Mouse (Mus musculus) spleen, embryonic (tissue): ENCODE measurements around the gene Npb.

Experiments
- CTCF ChIA-PET: fragments of 350-600 bp; sonication (Branson Sonifier 250); formaldehyde crosslinking; loops from one replicate; lab custom pipeline; 2022; lab: Charles Lee

Gene Npb

DNA sequence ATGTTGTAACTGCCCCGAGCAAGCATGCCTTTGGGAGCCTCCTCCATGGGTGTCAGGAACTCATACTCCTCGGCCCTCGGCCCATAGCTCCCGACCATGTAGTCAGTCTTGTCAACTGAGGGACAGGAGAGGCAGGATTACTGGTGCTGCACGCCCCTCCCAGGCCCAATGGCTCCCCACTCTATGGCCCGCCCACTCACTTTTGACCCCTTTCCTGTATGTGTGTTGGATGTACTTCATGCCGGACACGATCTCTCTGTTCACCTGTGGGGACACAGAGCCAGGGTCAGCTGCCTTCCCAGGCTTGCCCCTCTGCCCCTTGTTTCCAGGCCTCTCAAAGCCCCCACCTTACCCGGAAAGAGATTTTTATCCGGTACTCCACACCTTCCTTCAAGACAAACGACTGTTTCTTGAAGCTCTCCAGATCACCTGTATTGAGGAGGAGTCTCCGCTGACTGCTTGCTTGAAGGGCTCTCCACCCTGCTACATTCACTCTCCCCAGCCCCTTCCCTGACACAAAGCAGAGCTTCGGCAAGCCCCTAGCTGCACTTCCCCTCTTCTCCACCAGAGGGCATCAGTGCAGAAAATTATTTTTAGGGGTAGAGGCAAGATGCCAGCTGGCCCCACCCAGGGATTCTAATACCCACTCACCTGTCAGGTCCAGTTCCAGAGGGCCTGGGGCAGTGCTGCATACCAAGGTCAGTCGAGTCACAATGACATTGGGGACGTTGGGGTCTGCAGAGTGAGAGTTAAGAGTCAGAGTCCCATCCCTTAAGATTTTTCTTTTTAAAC, 28.8 kb upstream of the Npb start:
- CTCF ChIA-PET, result interaction anchor here (0.7 to 0.8 kb wide), 3 partner anchors 11 to 77 kb away, joined by 3 to 4 read pairs (median 4); partner anchors contain the start of genes Alyref and Anapc11

DNA sequence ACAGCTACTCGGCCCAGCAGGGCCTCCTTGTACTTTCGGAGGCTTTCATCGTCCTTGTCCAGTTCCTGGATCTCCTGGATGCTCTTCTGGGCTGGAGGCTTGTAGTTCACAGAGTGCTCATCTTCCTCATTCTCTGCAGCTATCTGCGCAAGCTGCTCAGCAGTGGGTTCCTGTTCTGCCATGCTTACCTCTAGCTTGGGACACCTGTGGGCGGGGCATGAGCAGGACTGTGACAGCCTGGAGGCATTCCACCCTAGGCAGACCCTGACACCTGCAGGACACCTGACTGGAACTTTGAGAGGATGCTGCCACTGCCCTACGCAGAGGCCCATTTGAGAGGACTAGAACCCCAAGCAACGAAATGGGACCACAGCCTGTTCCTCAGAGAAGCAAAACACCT, 28.1 kb upstream of the Npb start:
- CTCF ChIA-PET, result interaction anchor here (0.7 kb wide), 1 partner anchor 18 kb away, joined by 4 read pairs; the partner anchor contains the start of genes Alyref and Anapc11

DNA sequence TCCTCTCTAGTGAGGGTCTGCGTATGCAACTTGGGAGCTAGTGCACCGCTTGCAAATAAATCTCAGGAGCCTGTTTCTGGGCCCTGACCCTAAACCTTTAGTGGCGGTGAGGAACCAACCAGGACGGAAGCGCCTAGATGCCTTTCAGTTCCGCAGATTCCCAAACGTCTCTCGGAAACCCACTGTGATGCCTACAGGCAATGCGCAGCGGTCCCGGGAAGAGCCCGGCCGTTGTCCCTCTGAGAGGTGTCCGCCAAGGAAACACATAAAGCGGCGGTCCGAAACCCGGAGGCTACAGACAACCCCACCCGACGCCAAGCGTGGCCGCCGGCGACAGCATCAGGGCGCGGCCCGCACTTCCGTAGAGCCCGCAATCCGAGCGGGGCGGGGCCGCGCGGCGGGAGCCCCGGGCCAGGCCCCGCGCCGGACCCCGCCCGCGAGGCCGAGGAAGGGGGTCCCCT, 27.4 kb upstream of the Npb start:
- CTCF ChIA-PET, result no interaction called here

DNA sequence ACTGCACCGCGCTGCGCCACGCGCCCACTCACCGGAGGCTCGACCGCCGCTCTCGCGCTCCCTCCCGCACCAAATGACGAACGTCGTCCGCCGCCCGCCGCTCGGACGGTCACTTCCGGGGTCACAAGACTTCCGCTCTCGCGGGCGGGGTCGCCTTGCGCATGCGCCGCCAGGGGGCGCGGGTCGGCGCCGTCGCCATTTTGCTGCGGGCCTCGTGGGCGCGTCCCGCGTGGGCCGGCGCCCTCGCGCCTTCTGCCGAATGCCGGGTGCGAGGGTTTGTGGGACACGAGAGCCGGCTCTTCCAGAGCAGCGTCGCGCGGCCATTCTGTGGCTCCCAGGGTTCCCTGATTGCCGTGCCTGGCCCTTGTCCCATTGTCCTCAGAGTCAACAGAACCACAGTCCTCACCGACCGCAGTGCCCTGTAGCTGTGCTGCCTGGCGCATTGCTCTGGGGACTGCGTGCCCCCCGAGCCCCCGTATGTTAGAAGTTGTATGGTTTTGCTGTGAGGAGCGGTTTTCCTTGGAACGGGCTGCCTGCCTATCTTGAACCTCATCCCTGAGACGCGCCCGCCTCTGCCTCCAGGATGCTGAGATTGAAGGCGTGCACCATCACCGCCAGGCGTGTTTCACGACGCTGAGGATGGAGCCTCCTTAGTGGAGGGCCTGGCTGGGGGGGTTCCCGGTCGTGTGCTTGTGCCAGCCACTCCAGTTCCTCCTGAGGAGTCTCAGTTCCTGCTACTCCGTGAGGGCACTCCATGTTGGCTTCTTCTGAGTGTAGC, 26.6 kb upstream of the Npb start, which contains the start of gene Arhgdia:
TSS of gene Arhgdia (minus strand) at position 135 of the 778 bp plus-strand sequence.
- CTCF ChIA-PET, result interaction anchor here (0.6 to 1.5 kb wide), 4 partner anchors 15 to 92 kb away, joined by 3 to 6 read pairs (median 4); no protein-coding TSS in a partner anchor

DNA sequence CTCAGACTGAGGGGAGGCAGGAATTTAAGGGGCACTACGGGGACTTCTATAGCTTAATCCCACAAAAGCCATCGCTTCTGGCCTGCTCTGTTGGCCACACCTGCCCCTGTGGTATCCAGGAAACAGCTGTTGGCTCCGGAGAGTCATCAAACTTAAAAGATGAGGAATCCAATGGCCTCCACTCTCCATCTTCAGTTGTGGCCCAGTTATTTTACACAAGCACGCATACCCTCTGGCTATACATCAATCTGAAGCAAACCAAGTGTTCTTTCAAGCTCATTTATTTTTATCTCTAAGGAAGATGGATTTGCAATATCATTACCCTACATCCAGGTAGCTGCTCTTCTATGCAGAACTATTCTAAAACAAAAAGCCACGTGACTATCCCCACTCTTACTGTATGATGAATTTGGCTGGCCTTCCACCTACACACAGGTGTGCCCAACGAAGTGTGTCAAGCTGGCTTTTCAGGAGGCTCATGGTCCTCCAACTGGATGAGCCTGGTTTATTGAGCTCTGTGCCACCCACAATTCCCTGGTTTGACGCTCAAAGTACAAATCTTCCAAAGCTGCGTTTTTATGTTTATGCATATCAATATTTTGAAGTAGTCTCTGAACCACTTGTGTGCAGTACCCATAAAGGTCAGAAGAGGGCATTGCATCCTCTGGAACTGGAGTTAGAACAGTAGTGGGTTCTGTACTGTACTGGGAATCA, 25.9 kb upstream of the Npb start:
- CTCF ChIA-PET, result interaction anchor here (0.5 to 1.5 kb wide), 5 partner anchors 8 to 93 kb away, joined by 3 to 6 read pairs (median 4); no protein-coding TSS in a partner anchor

DNA sequence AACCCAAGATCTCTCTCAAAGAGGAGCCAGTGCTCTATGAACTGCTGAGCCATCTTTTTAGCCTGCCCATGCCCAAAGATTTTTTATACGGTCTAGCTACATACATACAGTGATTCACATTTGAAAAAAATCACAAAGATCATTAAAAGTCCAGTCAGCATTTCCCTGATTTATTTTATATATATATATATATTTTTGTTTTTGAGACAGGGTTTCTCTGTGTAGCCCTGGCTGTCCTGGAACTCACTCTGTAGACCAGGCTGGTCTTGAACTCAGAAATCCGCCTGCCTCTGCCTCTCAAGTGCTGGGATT, 25.3 kb upstream of the Npb start:
- CTCF ChIA-PET, result interaction anchor here (0.5 to 1.5 kb wide), 2 partner anchors 9 to 93 kb away, joined by 3 to 4 read pairs; no protein-coding TSS in a partner anchor

DNA sequence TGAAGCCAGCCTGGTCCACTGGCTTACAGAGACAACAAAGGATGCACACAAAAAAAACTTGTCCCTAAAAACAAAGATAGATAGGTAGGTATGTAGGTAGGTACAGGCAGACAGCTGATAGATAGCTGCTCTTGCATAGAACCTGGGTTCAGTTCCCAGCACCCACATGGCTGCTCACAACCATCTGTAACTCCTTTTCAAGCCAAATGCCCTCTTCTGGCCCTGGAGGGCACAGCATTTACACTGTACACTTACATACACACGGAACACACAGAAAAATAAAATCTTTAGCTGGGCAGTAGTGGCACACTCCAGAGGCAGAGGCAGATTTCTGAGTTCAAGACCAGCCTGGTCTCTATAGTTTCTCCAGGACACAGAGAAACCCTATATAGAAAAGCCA, 24.3 kb upstream of the Npb start:
- CTCF ChIA-PET, result no interaction called here

DNA sequence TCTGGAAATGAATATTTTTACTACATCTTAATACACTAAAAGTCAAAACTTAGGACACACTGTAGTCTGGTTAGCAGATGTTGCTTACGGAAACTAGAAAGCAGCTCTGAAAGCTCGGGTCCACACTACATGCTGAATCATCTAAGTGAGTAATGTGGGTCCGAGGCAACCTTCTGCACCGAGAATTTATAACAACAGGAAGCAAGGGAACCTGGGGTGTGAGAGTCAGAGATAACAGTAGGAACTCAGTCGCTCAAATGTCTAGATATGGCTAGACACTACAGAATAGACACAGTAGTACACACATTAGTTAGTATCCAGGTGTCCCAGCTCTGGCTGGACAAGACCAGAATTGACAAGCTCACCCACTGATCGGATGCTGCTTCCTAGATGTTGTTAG, 19.7 kb upstream of the Npb start:
- CTCF ChIA-PET, result no interaction called here

DNA sequence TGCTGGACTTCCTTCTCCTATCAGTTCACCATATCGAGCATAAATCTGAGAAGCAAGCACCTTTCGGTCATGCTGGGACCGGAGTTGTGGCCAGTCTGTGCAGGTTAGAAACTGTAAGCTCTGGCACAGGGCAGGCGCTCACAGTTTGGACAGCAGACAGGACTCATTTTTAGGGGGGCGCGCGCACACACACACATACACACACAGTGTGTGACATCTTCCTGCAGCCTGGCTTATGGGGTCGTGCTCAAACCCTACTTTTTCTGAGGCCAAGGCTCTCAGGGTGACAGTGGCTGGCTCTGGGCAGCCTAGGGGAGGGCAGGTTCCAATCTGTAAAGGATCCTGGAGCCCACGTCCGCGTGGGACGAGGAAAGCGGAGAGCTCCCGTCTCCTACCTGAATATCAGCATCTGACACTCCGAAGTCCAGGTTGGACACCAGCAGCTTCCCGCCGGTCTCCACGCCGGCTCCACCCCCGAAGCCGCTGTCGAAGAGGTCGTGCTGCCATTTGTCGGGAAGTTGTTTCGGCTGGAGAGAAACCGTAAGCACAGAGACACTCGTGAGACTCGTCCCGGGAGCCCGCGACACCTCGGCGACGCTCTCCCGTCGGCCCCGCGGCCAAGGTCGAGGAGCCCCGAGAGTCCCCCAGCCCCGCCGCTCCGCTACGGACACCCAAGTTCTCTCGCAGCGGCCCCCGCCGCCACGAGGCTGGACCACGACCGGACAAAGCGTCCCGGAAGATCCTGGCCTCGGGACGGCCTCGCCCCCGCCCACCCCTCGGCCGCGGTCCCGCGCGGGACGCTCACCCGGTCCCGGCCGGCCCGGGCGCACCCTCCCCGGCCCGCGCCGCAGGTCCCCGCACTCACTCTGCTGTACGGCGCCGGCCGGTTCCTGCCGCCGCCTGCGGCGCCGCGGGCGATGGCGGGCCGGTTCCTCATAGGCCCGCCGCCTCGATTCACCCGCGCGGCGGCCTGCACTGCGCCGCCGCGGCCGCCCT, 10.7 kb upstream of the Npb start:
- CTCF ChIA-PET, result interaction anchor here (0.7 to 1.3 kb wide), 4 partner anchors 11 to 36 kb away, joined by 3 to 6 read pairs (median 4); no protein-coding TSS in a partner anchor

DNA sequence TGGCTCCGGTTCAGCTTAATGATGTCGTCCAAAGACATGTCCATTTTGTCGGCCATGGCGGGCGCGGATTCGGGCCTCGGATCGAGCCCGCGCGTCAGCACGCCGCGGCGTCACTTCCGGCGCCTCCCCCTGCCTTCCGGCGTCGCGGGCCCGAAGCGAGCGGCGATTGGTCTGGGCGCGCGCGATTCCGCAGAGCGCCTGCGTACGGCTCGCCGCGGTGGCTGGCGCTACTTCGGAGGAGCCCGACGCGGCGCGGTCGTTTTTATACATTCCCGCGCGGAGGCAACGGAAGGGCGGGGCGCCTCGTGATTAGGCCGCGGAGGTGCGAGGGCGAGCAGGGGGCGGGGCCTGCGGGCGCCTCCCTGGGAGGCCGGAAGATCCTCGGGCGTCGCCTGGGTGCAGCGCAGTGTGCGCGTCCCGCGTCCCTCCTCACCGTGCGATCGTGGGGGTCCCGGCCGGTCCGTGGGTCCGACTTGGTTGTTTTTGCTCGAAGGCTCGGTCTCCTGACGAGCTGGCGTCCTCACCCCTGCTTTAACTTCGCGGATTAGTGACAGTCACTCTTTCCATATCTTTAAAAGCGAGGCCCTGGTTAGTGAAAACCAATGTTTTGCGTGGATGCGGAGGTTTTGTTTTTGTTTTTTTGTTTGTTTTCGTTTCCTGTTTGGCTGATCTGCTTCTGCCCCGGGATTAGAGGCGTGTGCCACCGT, 9.8 kb upstream of the Npb start, which contains the start of the genes Alyref and Anapc11:
TSS of gene Alyref (minus strand) at position 83 of the 707 bp plus-strand sequence.
TSS of gene Anapc11 (plus strand) at position 139 of the 707 bp plus-strand sequence.
- CTCF ChIA-PET, result interaction anchor here (0.7 to 1.1 kb wide), 2 partner anchors 19 to 35 kb away, joined by 3 to 4 read pairs; no protein-coding TSS in a partner anchor

DNA sequence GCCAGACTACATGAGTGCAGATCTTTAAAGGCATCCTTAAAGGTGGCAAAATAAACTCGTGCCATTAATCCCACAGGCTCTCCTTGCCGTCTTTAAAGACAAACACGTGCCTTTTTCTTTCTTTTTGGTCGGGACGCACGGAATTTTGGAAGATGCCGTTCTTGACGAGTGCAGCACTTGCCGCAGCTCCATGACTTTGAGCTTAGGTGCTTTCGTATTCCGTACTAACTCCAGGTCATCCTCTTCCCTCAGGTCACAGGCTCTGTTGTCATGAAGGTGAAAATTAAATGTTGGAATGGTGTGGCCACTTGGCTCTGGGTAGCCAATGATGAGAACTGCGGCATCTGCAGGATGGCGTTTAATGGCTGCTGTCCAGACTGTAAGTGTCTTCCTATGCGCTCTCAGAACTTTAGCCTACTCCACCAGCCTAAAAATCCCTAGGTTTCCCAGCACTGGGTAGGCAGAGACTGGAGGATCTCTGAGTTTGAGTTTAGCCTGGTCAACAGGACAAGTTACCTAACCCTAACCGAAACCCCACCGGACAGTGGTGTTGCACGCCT, 9.2 kb upstream of the Npb start:
- CTCF ChIA-PET, result interaction anchor here (1.1 kb wide), 1 partner anchor 19 kb away, joined by 4 read pairs; no protein-coding TSS in a partner anchor

DNA sequence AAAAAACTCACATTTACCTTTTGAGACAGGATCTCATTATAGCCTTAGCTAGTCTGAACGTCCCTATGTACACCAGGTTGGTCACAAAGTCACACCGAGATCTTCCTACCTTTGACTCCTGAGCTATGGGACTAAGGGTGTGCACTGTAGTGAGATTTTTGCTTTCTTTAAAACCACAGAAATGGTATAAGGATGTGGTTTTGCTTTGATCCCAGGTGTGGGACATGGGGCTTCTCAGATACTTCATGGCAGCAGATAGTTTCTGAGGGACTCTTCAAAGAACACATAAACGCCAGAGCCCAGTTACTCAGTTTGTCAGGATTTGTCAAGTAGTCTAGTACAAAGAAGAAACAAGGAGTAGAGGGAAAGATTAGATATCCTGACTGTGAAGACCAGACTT, 7.6 kb upstream of the Npb start:
- CTCF ChIA-PET, result no interaction called here

DNA sequence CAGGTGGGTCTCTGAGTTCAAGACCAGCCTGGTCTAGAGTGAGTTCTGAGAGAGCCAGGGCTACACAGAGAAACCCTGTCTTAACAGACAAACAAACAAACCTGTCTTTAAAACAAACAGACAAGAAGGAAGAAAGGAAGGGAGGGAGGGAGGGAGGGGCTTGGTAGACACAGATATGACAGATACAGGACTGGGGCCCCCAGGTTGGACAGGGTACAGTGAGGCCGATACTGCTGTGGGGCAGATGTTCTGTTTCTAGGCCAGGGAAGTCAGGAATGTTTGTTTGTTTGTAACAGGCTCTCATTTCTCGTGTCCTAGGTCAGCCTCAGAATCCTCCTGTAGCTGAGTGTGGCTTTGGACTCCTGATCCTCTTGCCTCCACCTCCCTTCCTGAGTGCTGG, 4.7 kb upstream of the Npb start:
- CTCF ChIA-PET, result no interaction called here

DNA sequence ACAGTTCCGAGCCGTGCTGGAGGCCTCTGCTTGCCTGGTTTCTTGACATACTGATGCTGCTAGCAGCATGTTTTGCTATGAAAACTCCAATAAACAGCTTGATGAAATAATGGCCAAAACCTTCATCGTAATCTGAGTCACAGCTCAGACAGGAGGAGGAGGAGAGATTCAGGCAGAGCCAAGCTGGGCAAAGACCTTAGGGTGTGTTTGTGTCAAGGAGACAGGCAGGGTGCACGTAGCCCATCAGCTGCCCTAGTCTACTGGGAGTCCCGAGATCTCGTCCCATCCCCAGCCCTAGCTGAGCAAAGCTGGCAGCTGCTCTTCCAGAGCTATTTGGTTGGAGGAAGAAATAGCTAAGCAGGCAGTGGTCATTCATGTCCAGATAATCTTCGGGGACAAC, 2.6 kb upstream of the Npb start:
- CTCF ChIA-PET, result interaction anchor here (1.1 kb wide), 1 partner anchor 16 kb away, joined by 3 read pairs; no protein-coding TSS in a partner anchor

DNA sequence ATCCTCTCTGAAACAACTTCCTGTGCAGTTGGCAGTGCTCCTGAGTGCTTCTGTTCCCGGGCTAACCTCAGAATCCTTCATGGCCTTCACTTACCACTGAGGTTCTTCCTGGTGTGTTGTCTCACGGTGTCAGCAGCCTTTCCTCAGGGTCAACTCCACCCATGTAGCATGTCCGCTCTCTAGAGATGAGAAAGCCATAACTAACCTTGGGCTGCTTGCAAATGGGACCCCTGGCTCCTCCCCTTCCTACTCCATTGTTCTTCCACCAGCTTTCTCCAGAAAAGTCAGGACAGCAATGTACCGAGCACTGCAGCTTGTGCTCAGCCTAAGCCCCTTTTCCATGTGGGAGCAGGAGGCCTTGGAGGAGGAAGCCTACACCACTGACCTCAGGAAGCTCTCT, 1.5 kb upstream of the Npb start:
- CTCF ChIA-PET, result no interaction called here

DNA sequence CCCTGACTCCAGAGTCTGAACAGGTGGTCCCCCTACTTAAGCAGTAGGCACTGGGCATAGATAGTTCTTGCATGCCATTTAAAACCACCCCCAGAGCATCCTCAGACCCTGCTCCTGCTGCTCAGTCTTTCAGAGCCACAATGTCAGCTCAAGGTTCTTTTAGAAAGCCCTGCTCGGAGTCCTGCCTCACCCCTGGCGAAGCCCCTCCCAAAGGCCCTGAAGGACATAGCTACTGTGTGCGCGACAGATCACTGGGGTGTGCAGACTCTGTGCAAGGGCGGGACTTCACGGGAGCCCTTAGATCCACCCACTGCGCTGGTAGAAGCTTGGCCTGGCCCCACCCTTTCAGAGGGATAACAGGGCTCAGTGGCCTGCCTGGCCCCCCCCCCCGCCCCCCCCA, 973 bp downstream of the Npb start:
- CTCF ChIA-PET, result no interaction called here

DNA sequence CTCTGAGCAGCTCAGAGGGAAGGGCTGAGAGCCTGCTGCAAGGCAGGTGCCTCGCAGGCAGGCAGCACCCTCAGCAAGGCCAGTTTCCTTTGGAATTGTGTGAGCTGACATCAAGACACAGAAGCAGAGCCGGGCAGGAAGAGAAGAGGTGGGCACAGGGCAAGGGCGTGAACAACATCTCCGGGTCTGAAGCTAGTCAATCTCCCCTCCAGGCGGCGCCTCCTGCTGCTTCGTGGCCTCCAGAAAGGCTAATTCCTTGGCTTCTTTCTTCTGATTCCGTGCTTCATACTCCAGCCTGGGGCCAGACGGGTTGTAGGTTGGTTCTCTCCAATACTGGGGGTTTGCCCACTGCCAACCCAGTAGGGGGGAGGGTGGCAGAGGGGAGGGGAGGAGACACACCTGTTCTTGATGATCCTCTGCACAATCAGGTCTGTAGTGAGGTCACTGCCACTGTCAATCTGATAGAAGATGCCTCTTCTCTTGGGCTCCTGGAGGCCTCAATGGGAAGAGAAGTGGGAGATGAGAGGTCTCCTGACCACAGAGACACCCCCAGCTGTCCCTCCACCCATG, 2.3 kb downstream of the Npb start:
- CTCF ChIA-PET, result no interaction called here

DNA sequence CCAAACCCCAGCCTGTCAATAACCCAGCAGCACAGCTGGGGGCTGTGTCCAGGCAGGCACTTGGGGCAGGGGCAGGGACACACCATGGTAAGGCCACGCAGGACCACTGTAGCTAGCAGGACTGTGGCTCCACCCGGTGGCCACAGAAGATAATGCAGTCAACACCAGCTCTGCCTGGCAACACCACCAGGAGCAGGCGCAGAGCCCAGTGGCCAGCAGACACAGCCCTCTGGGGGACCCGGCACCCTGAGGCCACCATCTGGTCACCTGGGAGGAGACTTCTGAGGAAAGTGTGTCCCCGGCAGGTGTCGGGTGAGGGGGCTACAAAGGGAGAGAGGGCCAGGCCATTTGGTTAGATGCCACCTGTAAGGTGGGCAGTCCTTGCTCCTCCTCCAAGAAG, 4.5 kb downstream of the Npb start:
- CTCF ChIA-PET, result no interaction called here
